Mouse (Mus musculus) cortical plate, adult 2 months (tissue): Measurements from ENCODE around the gene Adora1.

Experiments
- CTCF ChIP-seq: fragments of 200-500 bp; IDR thresholded peaks from 2 replicates; pipeline ENCODE4 v1.5.1; 2011; ENCODE audit warnings: mild to moderate bottlenecking, control low read depth, low read length; ENCODE audit not compliant: insufficient read depth; ENCODE audit errors: extremely low read depth
- POLR2A ChIP-seq: fragments of 200-500 bp; IDR thresholded peaks from 2 replicates; pipeline ENCODE4 v1.6.1; 2011; ENCODE audit warnings: mild to moderate bottlenecking, low read length, control low read depth; ENCODE audit not compliant: insufficient read depth; ENCODE audit errors: extremely low read depth

GRCm38 (mm10) chr1:134233681-134234454 is 1.4 kb downstream of the Adora1 start:
- TF ChIP-seq POLR2A (no peak), CTCF (no peak)
